Mouse (Mus musculus) brain, embryonic 14.5 days (tissue): Measurements from ENCODE around the gene Heatr4.

Experiments used
- CTCF ChIP-seq: fragments of 200-500 bp; IDR thresholded peaks from 2 replicates; pipeline ENCODE4 v1.5.1; 2012; ENCODE audit warnings: inconsistent platforms, mild to moderate bottlenecking, moderate library complexity, borderline replicate concordance; ENCODE audit not compliant: insufficient read depth, insufficient read length; ENCODE audit errors: extremely low read depth
- POLR2A ChIP-seq: fragments of 200-500 bp; IDR thresholded peaks from 2 replicates; pipeline ENCODE4 v1.6.1; 2012; ENCODE audit warnings: mild to moderate bottlenecking, inconsistent platforms, borderline replicate concordance; ENCODE audit not compliant: poor library complexity, insufficient read depth, insufficient read length, severe bottlenecking; ENCODE audit errors: extremely low read depth

DNA sequence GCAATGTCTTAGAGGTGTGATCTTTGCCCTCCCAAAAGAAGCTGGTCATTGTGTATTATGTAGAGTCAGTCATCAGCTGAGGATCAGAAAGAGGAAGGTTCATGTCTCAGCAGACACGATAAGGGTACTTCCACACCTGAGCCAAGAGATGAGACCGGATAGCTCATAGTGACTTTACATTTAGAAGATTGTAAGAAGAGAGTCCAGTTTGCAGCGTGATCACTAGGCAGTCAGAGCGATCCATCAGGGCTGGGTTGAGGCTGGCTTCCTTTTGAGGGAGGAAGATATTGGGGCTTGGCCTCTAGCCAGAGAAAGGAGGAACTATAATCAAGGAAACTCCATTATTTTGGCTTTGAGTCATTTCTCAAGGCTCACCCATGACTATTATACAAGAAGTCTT, 56.9 kb downstream of the Heatr4 start:
- TF ChIP-seq CTCF: no peak
- no peak for TF ChIP-seq POLR2A
